Mouse (Mus musculus): ENCODE data around the gene Ddo. TPM values are rescaled to one million over a fixed set of nuclear protein-coding genes. Genes with fewer than 3 reads are reported as not detected.
A peak's percentile ranks its signal among the peaks of the same experiment; 100 is the strongest.

The Ddo gene
- polyA plus RNA-seq, 1 experiment from 2014 or later = 0.18 TPM

- ATAC-seq (ENCODE audit: low FRiP score, low read depth) = no peak
- Histone ChIP-seq H3K9ac (replicated peaks) (no peak overlapping the region), H3K27ac (replicated peaks) (no peak overlapping the region), H3K36me3 (no peaks in the 10 kb centered on the region), H3K4me2 (replicated peaks) (no peak overlapping the region), H3K9me3 (no peaks in the 10 kb centered on the region), H3K4me3 (no peak overlapping the region), H3K27me3 (no peaks in the 10 kb centered on the region), H3K4me1 (peaks cover 6% of the 10 kb centered on the region; the same call in 1 of the 2 replicates)
Observed at GRCm38 (mm10) chr10:40668640-40669039, 38.8 kb downstream of the Ddo start.

GRCm38 (mm10) chr10:40672587-40673296 is 42.9 kb downstream of the Ddo start:
- H3K4me3 ChIP-seq = no peak overlapping the region
- WGBS = 46% methylated on average over 8 of the region's 8 CpGs
- no peaks in the 10 kb centered on the region for H3K9me3 ChIP-seq
- no peak for ATAC-seq (ENCODE audit: low FRiP score, low read depth)
- H3K4me2 ChIP-seq (replicated peaks) = no peak overlapping the region
- H3K27ac ChIP-seq (replicated peaks) = no peak overlapping the region
- H3K9ac ChIP-seq (replicated peaks) = no peak overlapping the region
- H3K36me3 ChIP-seq = no peaks in the 10 kb centered on the region
- H3K27me3 ChIP-seq = no peaks in the 10 kb centered on the region
- peaks cover 13% of the 10 kb centered on the region for H3K4me1 ChIP-seq

- ATAC-seq (ENCODE audit: low FRiP score, low read depth) = no peak
- Histone ChIP-seq H3K4me2 (replicated peaks) (no peak overlapping the region), H3K4me1 (peaks cover 13% of the 10 kb centered on the region), H3K27me3 (no peaks in the 10 kb centered on the region), H3K36me3 (no peaks in the 10 kb centered on the region), H3K4me3 (no peak overlapping the region), H3K9me3 (no peaks in the 10 kb centered on the region), H3K27ac (replicated peaks) (no peak overlapping the region), H3K9ac (replicated peaks) (no peak overlapping the region)
- 54% methylated on average over 7 of the region's 7 CpGs for WGBS
Observed at GRCm38 (mm10) chr10:40673297-40673665, 43.5 kb downstream of the Ddo start.

- Histone ChIP-seq H3K9ac (replicated peaks) (no peak overlapping the region), H3K9me3 (no peaks in the 10 kb centered on the region), H3K27me3 (no peaks in the 10 kb centered on the region), H3K4me3 (no peak overlapping the region), H3K4me1 (peaks cover 13% of the 10 kb centered on the region), H3K4me2 (replicated peaks) (peak overlapping the region; percentile 34), H3K27ac (replicated peaks) (no peak overlapping the region), H3K36me3 (no peaks in the 10 kb centered on the region)
- ATAC-seq (ENCODE audit: low FRiP score, low read depth) = 0 out of 2 replicates have a peak, but pooled peaks have one; percentile 47
- WGBS = 10% methylated on average over 13 of the region's 13 CpGs
Observed at GRCm38 (mm10) chr10:40674151-40674550, 44.3 kb downstream of the Ddo start.

- 86% methylated on average over 7 of the region's 7 CpGs for WGBS
- no peak overlapping the region for H3K4me2 ChIP-seq (replicated peaks)
- H3K36me3 ChIP-seq = no peaks in the 10 kb centered on the region
- no peak overlapping the region for H3K4me3 ChIP-seq
- H3K4me1 ChIP-seq = peaks cover 13% of the 10 kb centered on the region
- H3K27me3 ChIP-seq = no peaks in the 10 kb centered on the region
- no peak overlapping the region for H3K27ac ChIP-seq (replicated peaks)
- ATAC-seq (ENCODE audit: low FRiP score, low read depth) = no peak
- no peak overlapping the region for H3K9ac ChIP-seq (replicated peaks)
- no peaks in the 10 kb centered on the region for H3K9me3 ChIP-seq
Observed at GRCm38 (mm10) chr10:40675921-40676320, 46.1 kb downstream of the Ddo start.

- Histone ChIP-seq H3K9ac (replicated peaks) (no peak overlapping the region), H3K4me3 (no peak overlapping the region), H3K27me3 (peaks cover 9% of the 10 kb centered on the region; the same call in 1 of the 2 replicates), H3K9me3 (no peaks in the 10 kb centered on the region), H3K27ac (replicated peaks) (no peak overlapping the region), H3K36me3 (no peaks in the 10 kb centered on the region), H3K4me1 (peaks cover 18% of the 10 kb centered on the region), H3K4me2 (replicated peaks) (no peak overlapping the region)
- no peak for ATAC-seq (ENCODE audit: low FRiP score, low read depth)
- WGBS = 86% methylated on average over 3 of the region's 3 CpGs
Observed at GRCm38 (mm10) chr10:40678477-40678876, 48.7 kb downstream of the Ddo start.

GRCm38 (mm10) chr10:40682470-40682869 is 52.7 kb downstream of the Ddo start:
- no peak for ATAC-seq (ENCODE audit: low FRiP score, low read depth)
- Histone ChIP-seq H3K9ac (replicated peaks) (no peak overlapping the region), H3K4me3 (no peak overlapping the region), H3K27ac (replicated peaks) (no peak overlapping the region), H3K4me2 (replicated peaks) (peak overlapping the region; percentile 97), H3K27me3 (peaks cover 9% of the 10 kb centered on the region; the same call in 1 of the 2 replicates), H3K9me3 (no peaks in the 10 kb centered on the region), H3K4me1 (peaks cover 13% of the 10 kb centered on the region; the same call in 1 of the 2 replicates), H3K36me3 (no peaks in the 10 kb centered on the region)
- WGBS = 34% methylated on average over 8 of the region's 8 CpGs

- Histone ChIP-seq H3K9ac (replicated peaks) (peak within 1 kb of the TSS; percentile 58), H3K36me3 (no peaks in the 10 kb centered on the region), H3K9me3 (no peaks in the 10 kb centered on the region), H3K4me3 (peak within 1 kb of the TSS; percentile 55), H3K4me2 (replicated peaks) (peak within 1 kb of the TSS; percentile 97), H3K27me3 (peaks cover 9% of the 10 kb centered on the region; the same call in 1 of the 2 replicates), H3K27ac (replicated peaks) (no peak within 1 kb of the TSS), H3K4me1 (peaks cover 13% of the 10 kb centered on the region; the same call in 1 of the 2 replicates)
- WGBS = 1% methylated on average over 42 of the region's 50 CpGs
- peak; percentile 80 for ATAC-seq (ENCODE audit: low FRiP score, low read depth)
Observed at GRCm38 (mm10) chr10:40683092-40683867, 53.5 kb downstream of the Ddo start, which contains the start of gene Mettl24. Gene Mettl24, plus strand, starts transcription at chr10:40683282.

- peaks cover 9% of the 10 kb centered on the region; the same call in 1 of the 2 replicates for H3K27me3 ChIP-seq
- H3K9ac ChIP-seq (replicated peaks) = no peak overlapping the region
- ATAC-seq (ENCODE audit: low FRiP score, low read depth) = no peak
- H3K36me3 ChIP-seq = no peaks in the 10 kb centered on the region
- no peak overlapping the region for H3K27ac ChIP-seq (replicated peaks)
- peak overlapping the region; percentile 97 for H3K4me2 ChIP-seq (replicated peaks)
- peak overlapping the region; percentile 55; the same call in 1 of the 2 replicates for H3K4me3 ChIP-seq
- H3K4me1 ChIP-seq = peaks cover 13% of the 10 kb centered on the region; the same call in 1 of the 2 replicates
- H3K9me3 ChIP-seq = no peaks in the 10 kb centered on the region
- 62% methylated on average over 9 of the region's 9 CpGs for WGBS
Observed at GRCm38 (mm10) chr10:40683868-40684253, 54.0 kb downstream of the Ddo start.

GRCm38 (mm10) chr10:40684326-40684725 is 54.5 kb downstream of the Ddo start:
- Histone ChIP-seq H3K4me3 (no peak overlapping the region), H3K4me2 (replicated peaks) (no peak overlapping the region), H3K27me3 (peaks cover 9% of the 10 kb centered on the region; the same call in 1 of the 2 replicates), H3K36me3 (no peaks in the 10 kb centered on the region), H3K9ac (replicated peaks) (no peak overlapping the region), H3K27ac (replicated peaks) (no peak overlapping the region), H3K4me1 (peaks cover 13% of the 10 kb centered on the region; the same call in 1 of the 2 replicates), H3K9me3 (no peaks in the 10 kb centered on the region)
- 92% methylated on average over 7 of the region's 7 CpGs for WGBS
- ATAC-seq (ENCODE audit: low FRiP score, low read depth) = no peak

GRCm38 (mm10) chr10:40685641-40686040 is 55.8 kb downstream of the Ddo start:
- H3K27ac ChIP-seq (replicated peaks) = no peak overlapping the region
- 34% methylated on average over 8 of the region's 8 CpGs for WGBS
- peaks cover 9% of the 10 kb centered on the region; the same call in 1 of the 2 replicates for H3K27me3 ChIP-seq
- no peaks in the 10 kb centered on the region for H3K36me3 ChIP-seq
- H3K9ac ChIP-seq (replicated peaks) = no peak overlapping the region
- no peak overlapping the region for H3K4me2 ChIP-seq (replicated peaks)
- no peak overlapping the region for H3K4me3 ChIP-seq
- H3K4me1 ChIP-seq = peaks cover 13% of the 10 kb centered on the region; the same call in 1 of the 2 replicates
- no peak for ATAC-seq (ENCODE audit: low FRiP score, low read depth)
- H3K9me3 ChIP-seq = 0 out of 2 replicates have a peak, but pooled peaks cover 3% of the 10 kb centered on the region

GRCm38 (mm10) chr10:40686976-40687375 is 57.2 kb downstream of the Ddo start:
- ATAC-seq (ENCODE audit: low FRiP score, low read depth) = no peak
- Histone ChIP-seq H3K4me3 (no peak overlapping the region), H3K4me1 (peaks cover 13% of the 10 kb centered on the region; the same call in 1 of the 2 replicates), H3K36me3 (no peaks in the 10 kb centered on the region), H3K9me3 (0 out of 2 replicates have a peak, but pooled peaks cover 3% of the 10 kb centered on the region), H3K27ac (replicated peaks) (no peak overlapping the region), H3K27me3 (peaks cover 5% of the 10 kb centered on the region; the same call in 1 of the 2 replicates), H3K9ac (replicated peaks) (no peak overlapping the region), H3K4me2 (replicated peaks) (no peak overlapping the region)
- WGBS = 93% methylated on average over 4 of the region's 4 CpGs
